Mouse (Mus musculus): Measurements from ENCODE around the gene Fnip2. TPM values are rescaled to one million over a fixed set of nuclear protein-coding genes. Genes with fewer than 3 reads are reported as not detected.

Fnip2 gene
- total and polyA plus RNA-seq, 2 experiments from 2014 or later: 2.1 to 18.3 TPM

- no peak overlapping the region for H3K4me2 ChIP-seq (ENCODE audit: low read depth, low read length)
- no peaks in the 10 kb centered on the region for H3K36me3 ChIP-seq (replicated peaks; ENCODE audit: control insufficient read depth, insufficient read depth, low read length)
- no peak overlapping the region for H3K4me3 ChIP-seq (ENCODE audit: low read depth, low read length)
- H3K9me3 ChIP-seq (replicated peaks; ENCODE audit: control insufficient read depth, low read length): no peaks in the 10 kb centered on the region
- WGBS: 93% methylated on average over 3 of the region's 3 CpGs
- H3K4me1 ChIP-seq (ENCODE audit: control insufficient read depth, insufficient read depth): no peaks in the 10 kb centered on the region
- no peak for DNase-seq (ENCODE audit: low spot score)
- ATAC-seq (ENCODE audit: insufficient read depth, low read depth): no peak
- H3K9ac ChIP-seq (replicated peaks; ENCODE audit: low read depth, low read length): no peak overlapping the region
- H3K27me3 ChIP-seq (ENCODE audit: control insufficient read depth, insufficient read depth, low read length): no peaks in the 10 kb centered on the region
- TF ChIP-seq EP300 (IDR thresholded peaks at IDR 0.05; ENCODE audit: low read depth) (no peak), CTCF (IDR thresholded peaks at IDR 0.05; ENCODE audit: low read depth) (no peak)
- H3K27ac ChIP-seq (ENCODE audit: low read depth): no peak overlapping the region
Observed at GRCm38 (mm10) chr3:79438276-79438675, 129.3 kb downstream of the Fnip2 start.

GRCm38 (mm10) chr3:79436186-79436585 lies 131.4 kb downstream of the Fnip2 start:
- TF ChIP-seq CTCF (IDR thresholded peaks at IDR 0.05; ENCODE audit: low read depth) (no peak), EP300 (IDR thresholded peaks at IDR 0.05; ENCODE audit: low read depth) (no peak)
- no peaks in the 10 kb centered on the region for H3K9me3 ChIP-seq (replicated peaks; ENCODE audit: control insufficient read depth, low read length)
- H3K27ac ChIP-seq (ENCODE audit: low read depth): no peak overlapping the region
- H3K9ac ChIP-seq (replicated peaks; ENCODE audit: low read depth, low read length): no peak overlapping the region
- H3K4me2 ChIP-seq (ENCODE audit: low read depth, low read length): no peak overlapping the region
- 75% methylated on average over 7 of the region's 7 CpGs for WGBS
- DNase-seq (ENCODE audit: low spot score) (no peak), ATAC-seq (ENCODE audit: insufficient read depth, low read depth) (no peak)
- H3K27me3 ChIP-seq (ENCODE audit: control insufficient read depth, insufficient read depth, low read length): no peaks in the 10 kb centered on the region
- no peaks in the 10 kb centered on the region for H3K4me1 ChIP-seq (ENCODE audit: control insufficient read depth, insufficient read depth)
- H3K4me3 ChIP-seq (ENCODE audit: low read depth, low read length): no peak overlapping the region
- H3K36me3 ChIP-seq (replicated peaks; ENCODE audit: control insufficient read depth, insufficient read depth, low read length): no peaks in the 10 kb centered on the region

GRCm38 (mm10) chr3:79434985-79435384 lies 132.6 kb downstream of the Fnip2 start:
- H3K4me3 ChIP-seq (ENCODE audit: low read depth, low read length): no peak overlapping the region
- DNase-seq (ENCODE audit: low spot score) (no peak), ATAC-seq (ENCODE audit: insufficient read depth, low read depth) (no peak)
- no peaks in the 10 kb centered on the region for H3K36me3 ChIP-seq (replicated peaks; ENCODE audit: control insufficient read depth, insufficient read depth, low read length)
- no peak overlapping the region for H3K4me2 ChIP-seq (ENCODE audit: low read depth, low read length)
- no peak overlapping the region for H3K9ac ChIP-seq (replicated peaks; ENCODE audit: low read depth, low read length)
- no peak overlapping the region for H3K27ac ChIP-seq (ENCODE audit: low read depth)
- H3K27me3 ChIP-seq (ENCODE audit: control insufficient read depth, insufficient read depth, low read length): no peaks in the 10 kb centered on the region
- no peaks in the 10 kb centered on the region for H3K4me1 ChIP-seq (ENCODE audit: control insufficient read depth, insufficient read depth)
- no peaks in the 10 kb centered on the region for H3K9me3 ChIP-seq (replicated peaks; ENCODE audit: control insufficient read depth, low read length)
- no peak for TF ChIP-seq EP300 (IDR thresholded peaks at IDR 0.05; ENCODE audit: low read depth)
- no peak for TF ChIP-seq CTCF (IDR thresholded peaks at IDR 0.05; ENCODE audit: low read depth)
- WGBS: 51% methylated on average over 5 of the region's 5 CpGs

GRCm38 (mm10) chr3:79434436-79434835 lies 133.2 kb downstream of the Fnip2 start:
- H3K27me3 ChIP-seq (ENCODE audit: control insufficient read depth, insufficient read depth, low read length): no peaks in the 10 kb centered on the region
- H3K4me2 ChIP-seq (ENCODE audit: low read depth, low read length): no peak overlapping the region
- H3K27ac ChIP-seq (ENCODE audit: low read depth): no peak overlapping the region
- H3K4me3 ChIP-seq (ENCODE audit: low read depth, low read length): no peak overlapping the region
- H3K9ac ChIP-seq (replicated peaks; ENCODE audit: low read depth, low read length): no peak overlapping the region
- H3K4me1 ChIP-seq (ENCODE audit: control insufficient read depth, insufficient read depth): no peaks in the 10 kb centered on the region
- WGBS: 74% methylated on average over 9 of the region's 9 CpGs
- ATAC-seq (ENCODE audit: insufficient read depth, low read depth) (no peak), DNase-seq (ENCODE audit: low spot score) (no peak)
- no peak for TF ChIP-seq EP300 (IDR thresholded peaks at IDR 0.05; ENCODE audit: low read depth)
- TF ChIP-seq CTCF (IDR thresholded peaks at IDR 0.05; ENCODE audit: low read depth): no peak
- H3K9me3 ChIP-seq (replicated peaks; ENCODE audit: control insufficient read depth, low read length): no peaks in the 10 kb centered on the region
- no peaks in the 10 kb centered on the region for H3K36me3 ChIP-seq (replicated peaks; ENCODE audit: control insufficient read depth, insufficient read depth, low read length)

- no peak for ATAC-seq (ENCODE audit: insufficient read depth, low read depth)
- H3K9ac ChIP-seq (replicated peaks; ENCODE audit: low read depth, low read length): no peak overlapping the region
- H3K4me3 ChIP-seq (ENCODE audit: low read depth, low read length): no peak overlapping the region
- TF ChIP-seq CTCF (IDR thresholded peaks at IDR 0.05; ENCODE audit: low read depth): peak; percentile 43
- no peak for TF ChIP-seq EP300 (IDR thresholded peaks at IDR 0.05; ENCODE audit: low read depth)
- no peak overlapping the region for H3K27ac ChIP-seq (ENCODE audit: low read depth)
- H3K27me3 ChIP-seq (ENCODE audit: control insufficient read depth, insufficient read depth, low read length): no peaks in the 10 kb centered on the region
- no peaks in the 10 kb centered on the region for H3K36me3 ChIP-seq (replicated peaks; ENCODE audit: control insufficient read depth, insufficient read depth, low read length)
- H3K4me2 ChIP-seq (ENCODE audit: low read depth, low read length): no peak overlapping the region
- peak; percentile 13 for DNase-seq (ENCODE audit: low spot score)
- H3K9me3 ChIP-seq (replicated peaks; ENCODE audit: control insufficient read depth, low read length): no peaks in the 10 kb centered on the region
- H3K4me1 ChIP-seq (ENCODE audit: control insufficient read depth, insufficient read depth): no peaks in the 10 kb centered on the region
Observed at GRCm38 (mm10) chr3:79433593-79433992, 134.0 kb downstream of the Fnip2 start.

DNA sequence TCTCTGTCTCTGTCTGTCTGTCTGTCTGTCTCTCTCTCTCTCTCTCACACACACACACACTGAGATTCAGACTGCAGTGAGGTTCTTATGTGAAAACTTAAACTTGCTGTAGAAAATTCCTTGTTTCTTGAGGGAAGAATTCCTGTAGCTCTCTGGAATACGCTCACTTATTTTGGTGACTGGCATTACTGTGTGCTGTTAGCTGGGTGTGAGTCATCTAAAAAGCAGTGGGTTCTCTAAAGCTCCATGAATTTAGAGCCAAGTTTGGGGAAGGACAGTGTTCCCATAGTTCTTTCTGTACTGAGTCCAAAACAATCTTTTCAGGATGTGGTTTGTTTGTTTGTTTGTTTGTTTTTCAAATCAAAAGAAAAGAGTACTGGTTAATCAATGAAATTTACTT lies 142.2 kb downstream of the Fnip2 start:
- H3K27me3 ChIP-seq (ENCODE audit: control insufficient read depth, insufficient read depth, low read length): no peaks in the 10 kb centered on the region
- ATAC-seq (ENCODE audit: insufficient read depth, low read depth) (no peak), DNase-seq (ENCODE audit: low spot score) (no peak)
- H3K4me3 ChIP-seq (ENCODE audit: low read depth, low read length): no peak overlapping the region
- TF ChIP-seq EP300 (IDR thresholded peaks at IDR 0.05; ENCODE audit: low read depth): no peak
- no peak for TF ChIP-seq CTCF (IDR thresholded peaks at IDR 0.05; ENCODE audit: low read depth)
- no peaks in the 10 kb centered on the region for H3K9me3 ChIP-seq (replicated peaks; ENCODE audit: control insufficient read depth, low read length)
- WGBS: 77% methylated on average over 1 of the region's 1 CpGs
- H3K9ac ChIP-seq (replicated peaks; ENCODE audit: low read depth, low read length): no peak overlapping the region
- no peak overlapping the region for H3K27ac ChIP-seq (ENCODE audit: low read depth)
- no peaks in the 10 kb centered on the region for H3K36me3 ChIP-seq (replicated peaks; ENCODE audit: control insufficient read depth, insufficient read depth, low read length)
- H3K4me1 ChIP-seq (ENCODE audit: control insufficient read depth, insufficient read depth): no peaks in the 10 kb centered on the region
- H3K4me2 ChIP-seq (ENCODE audit: low read depth, low read length): no peak overlapping the region
